Mouse (Mus musculus): Measurements from ENCODE around the gene Pld2.
"Not testable (repeated sequence)": the region's sequence is repeated elsewhere in the genome, so short reads cannot be mapped to it uniquely, and the experiment has no call there.

Pld2 gene

DNA sequence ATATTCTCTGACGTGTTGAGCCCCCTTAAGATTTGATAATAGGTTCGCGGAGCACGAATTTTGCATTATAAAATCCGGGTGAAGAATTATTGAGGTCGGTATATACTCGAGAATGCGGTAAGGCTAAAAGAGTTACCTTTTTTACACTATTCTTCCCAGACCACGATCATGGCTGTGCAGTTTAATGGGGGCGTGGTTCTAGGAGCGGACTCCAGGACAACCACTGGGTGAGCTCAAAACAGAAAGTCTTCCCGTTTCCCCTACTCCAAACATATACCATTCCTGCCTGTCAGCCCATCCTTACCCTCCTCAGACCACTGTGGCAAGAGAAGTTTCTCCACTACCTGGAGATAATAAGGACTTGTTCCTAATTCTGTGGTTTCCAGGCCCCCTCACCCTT is 14.1 kb upstream of the Pld2 start:
- no peak for DNase-seq (ENCODE audit: low spot score)

DNA sequence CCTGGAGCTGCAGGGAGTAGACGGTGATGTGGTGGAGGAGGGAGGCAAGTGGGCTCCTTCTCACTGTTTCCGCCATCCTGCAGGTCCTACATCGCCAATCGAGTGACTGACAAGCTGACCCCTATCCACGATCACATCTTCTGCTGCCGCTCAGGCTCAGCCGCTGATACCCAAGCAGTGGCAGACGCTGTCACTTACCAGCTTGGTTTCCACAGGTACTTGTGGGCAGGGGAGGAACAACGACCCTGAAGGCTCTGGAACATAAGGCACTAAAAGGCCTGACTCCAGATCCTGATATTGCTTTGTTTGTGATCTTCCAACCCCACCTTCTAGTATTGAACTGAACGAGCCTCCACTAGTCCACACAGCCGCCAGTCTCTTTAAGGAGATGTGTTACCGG is 13.7 kb upstream of the Pld2 start:
- DNase-seq (ENCODE audit: low spot score): no peak

DNA sequence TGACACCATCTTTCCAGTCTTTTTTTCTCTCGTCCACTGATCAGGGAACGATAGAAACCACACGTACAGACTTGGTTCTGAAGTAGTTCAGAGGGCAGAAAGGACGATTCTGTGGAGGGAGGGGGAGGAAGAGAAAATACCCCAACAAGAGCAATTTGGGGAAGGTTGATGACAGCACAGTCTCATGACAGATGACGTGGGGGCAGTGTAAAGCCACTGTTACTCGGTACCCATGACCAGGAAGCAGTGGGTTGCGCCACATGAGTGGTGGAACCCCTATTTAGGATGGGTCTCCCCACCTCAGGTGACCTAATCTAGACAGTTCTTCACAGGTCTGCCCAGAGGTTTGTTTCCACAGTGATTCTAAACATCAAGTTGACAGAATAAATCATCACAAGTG is 11.3 kb upstream of the Pld2 start:
- no peak for DNase-seq (ENCODE audit: low spot score)

DNA sequence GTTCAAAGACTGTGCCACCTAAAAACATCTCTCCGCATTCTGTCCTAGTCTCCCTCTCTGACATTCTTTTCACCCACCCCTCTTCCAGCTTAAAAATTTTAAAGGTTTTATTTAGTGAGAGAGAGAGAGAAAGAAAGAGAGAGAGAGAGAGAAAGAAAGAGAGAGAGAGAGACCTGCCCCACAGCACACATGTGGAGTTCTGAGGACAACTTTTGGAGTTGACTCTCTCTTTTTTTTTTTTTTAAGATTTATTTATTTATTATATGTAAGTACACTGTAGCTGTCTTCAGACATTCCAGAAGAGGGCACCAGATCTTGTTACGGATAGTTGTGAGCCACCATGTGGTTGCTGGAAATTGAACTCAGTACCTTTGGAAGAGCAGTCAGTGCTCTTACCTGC is 8.8 kb upstream of the Pld2 start:
- not testable (repeated sequence) for DNase-seq (ENCODE audit: low spot score)

DNA sequence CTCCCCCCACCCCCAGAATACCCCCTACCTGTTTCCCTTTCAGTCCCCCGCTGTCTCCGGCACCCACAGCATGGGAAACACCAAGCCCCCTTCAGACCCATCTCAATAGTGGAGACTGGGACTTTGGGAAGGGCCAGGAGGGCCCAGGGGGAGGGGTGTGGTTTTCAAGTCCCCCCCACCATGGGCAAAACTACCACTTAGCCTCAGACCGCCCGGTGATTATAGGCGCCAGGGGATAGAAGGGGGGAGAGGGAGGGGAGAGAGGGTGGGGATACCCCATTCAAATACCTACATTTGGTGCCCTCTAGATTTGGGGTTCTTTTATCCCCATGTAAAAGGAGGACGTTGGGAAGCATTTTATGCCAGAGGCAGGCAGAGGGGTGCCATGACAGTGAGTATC is 7.0 kb upstream of the Pld2 start, which contains the start of gene Gm40193:
Gm40193 (minus strand) TSS at position 101 of the 400 bp plus-strand sequence.
- no peak for DNase-seq (ENCODE audit: low spot score)

DNA sequence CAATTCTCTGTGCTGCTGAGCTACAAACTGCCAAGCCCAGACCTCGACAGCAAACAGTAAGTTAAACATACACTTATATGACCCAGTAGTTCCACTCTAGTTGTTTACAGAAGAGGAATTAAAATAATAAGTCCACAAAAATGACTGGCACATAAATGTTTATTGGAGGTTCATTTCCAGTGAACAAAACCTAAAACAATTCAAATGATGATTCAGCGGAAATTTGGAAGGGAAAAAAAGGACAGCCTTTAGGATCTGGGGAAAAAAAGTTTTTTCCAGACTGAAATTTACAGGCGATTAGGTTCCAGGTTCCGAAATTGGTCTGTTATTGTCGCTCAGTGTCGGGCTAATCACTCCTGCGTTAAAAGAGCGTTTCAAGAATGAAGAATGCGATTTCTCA is 441 bp upstream of the Pld2 start:
- DNase-seq (ENCODE audit: low spot score): no peak

DNA sequence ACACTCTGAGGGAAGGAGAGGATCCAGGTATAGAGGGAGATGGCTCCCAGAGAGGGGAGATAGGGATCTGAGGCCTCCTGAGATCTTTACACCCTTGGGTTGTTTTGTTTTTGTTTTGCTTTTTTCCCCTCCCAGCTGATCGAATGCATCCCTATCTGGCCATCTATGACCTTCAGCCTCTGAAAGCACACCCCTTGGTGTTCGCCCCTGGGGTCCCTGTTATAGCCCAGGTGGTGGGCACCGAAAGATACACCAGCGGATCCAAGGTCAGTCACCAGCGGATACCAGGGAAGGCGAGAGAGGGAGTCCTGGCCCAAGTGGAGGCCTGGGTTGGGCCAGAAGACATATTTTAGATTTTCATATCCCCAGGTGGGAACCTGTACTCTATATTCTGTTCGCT is 1.1 kb downstream of the Pld2 start:
- DNase-seq (ENCODE audit: low spot score): no peak

DNA sequence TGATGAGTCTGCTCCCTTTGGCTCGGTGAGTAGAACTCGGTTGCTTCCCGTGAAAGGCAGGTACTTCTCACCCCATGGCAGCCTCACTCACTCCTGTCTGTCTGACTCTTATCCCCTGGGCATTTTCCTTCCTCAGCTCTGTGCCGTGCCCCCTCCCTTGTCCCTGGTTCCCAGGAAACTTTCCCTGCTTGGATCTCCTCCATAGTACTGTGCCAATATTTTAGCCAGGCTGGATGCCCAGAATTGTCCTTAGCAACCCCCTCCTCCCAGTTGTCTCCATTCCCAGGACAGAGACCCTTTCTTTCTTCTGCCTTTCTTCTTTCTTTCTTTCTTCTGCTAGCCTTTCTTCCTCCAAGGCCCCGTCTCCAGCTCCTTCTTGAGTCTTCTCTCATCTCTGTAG is 1.6 kb downstream of the Pld2 start:
- no peak for DNase-seq (ENCODE audit: low spot score)

DNA sequence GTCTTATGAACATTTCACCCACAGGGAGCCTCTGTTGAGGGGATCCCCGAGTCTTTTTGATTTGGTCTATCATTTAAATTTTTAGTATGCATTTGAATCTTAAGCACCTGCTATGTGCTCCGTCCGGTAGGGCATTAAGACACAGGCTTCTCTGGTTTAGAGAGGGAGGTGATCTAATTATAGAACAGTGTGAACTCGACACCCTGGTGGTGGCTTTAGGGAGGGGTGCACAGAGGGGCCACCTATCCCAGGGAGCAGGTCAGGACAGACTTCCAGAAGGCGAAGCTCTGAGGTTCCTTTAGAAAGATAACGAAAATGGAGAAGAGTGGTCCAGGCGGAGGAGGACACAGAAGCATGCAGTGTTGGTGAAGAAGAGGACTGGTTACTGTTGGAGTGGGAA is 4.6 kb downstream of the Pld2 start:
- DNase-seq (ENCODE audit: low spot score): no peak

DNA sequence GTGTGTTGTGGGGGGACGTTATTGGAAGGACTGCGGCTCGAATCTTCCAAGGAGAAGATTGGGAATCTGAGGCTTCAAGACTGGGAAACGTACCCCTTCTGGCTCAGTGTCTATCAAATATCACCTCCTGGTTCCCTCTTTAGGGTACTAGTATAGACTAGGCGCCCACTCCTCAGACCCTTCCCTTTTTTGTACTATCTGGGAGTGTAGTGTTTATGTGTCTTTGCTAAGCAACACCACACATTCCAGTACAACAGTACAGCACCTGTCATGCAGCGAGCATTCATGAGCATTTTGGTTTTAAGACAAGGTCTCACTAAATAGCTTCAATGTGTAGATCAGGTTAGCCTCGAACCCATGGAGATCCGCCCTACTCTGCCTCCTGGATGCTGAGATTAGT is 11.7 kb downstream of the Pld2 start:
- no peak for DNase-seq (ENCODE audit: low spot score)

DNA sequence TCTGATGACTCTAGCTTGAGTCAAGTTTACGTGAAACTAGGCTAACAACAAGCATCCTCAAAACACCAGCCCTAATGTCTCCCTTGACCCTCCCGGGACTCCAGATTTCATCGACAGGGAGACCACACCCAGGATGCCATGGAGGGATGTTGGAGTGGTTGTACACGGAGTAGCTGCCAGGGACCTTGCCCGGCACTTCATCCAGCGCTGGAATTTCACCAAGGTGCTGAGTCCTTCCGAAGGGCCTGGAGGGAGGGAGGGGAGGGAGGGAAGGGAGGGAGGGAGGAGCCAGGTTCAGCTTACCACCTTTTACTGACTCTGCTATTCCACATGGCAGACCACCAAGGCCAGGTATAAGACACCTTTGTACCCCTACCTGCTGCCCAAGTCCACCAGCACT is 14.1 kb downstream of the Pld2 start:
- no peak for DNase-seq (ENCODE audit: low spot score)

DNA sequence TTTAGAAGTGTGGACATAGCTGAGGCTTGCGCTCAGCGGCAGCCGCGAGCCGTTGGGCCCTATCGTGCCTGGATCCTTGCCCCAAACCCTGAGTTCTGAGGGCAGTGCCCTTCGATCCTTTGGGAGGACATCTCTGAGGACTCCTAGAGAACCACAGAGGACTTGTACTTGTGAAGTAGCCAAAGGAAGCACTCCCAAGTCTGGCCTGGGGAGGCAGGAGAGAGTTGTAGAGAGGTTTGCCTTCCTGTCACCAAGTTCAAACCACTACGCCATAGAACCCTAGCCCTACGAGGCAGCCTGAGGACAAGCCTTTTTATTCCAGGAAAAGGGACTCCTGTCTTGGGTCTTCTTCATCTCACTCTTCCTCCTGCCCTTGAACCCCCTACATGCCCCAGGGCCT is 17.7 kb downstream of the Pld2 start:
- DNase-seq (ENCODE audit: low spot score): no peak

DNA sequence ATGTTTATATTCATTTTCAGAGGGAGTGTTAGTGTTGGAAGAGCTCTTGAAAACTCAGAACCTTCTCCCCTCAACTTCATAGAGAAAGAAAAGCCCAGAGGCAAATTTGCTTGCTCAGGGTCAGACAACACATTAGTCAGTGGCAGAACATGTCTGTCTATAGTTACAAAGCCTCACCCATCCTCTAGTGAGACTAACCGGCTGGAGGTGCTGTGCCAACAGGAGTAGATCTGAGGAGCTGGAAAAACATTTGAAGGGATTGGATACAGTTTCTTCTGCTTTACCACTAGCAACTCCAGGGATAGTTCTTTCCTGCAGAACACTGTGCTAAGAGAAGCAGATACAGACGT is 22.0 kb downstream of the Pld2 start:
- no peak for DNase-seq (ENCODE audit: low spot score)

DNA sequence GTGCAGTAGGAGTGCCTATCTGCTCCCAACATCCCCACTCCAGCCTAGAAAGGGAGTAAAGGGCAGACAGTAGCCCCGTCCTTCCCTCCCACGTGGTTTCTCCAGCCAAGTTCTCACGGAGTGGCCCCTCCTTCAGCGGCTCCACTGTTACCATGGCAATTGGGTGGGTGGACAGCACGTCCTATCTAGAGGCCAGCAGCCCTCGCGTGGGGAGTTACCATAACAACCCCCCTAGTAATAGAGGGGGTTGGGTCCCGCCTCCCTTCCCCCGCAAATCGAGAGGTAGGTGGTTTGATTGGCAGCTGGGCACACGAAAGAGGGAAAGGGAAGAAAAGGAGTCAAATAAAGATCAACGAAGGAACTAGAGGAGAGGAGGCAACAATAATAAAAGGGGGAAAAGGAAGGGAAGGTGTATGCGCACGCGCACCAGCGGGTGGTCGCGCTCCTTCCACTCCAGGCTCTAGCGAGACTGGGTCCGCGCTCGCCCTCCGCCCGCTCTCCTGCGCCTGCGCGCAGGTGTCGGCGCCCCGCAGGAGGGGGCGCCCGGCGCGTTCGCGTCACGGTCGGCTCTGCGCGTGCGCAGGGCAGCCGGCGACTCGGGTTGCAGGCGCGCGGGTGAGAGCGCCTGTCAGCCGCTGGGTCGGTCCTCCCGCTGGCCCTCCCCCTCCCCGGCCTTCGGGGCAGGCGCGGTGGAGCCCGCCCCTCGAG is 22.6 kb downstream of the Pld2 start, which contains the start of gene Mink1:
Mink1 (plus strand) TSS at position 595 of the 708 bp plus-strand sequence.
- peak; percentile 74 for DNase-seq (ENCODE audit: low spot score)

DNA sequence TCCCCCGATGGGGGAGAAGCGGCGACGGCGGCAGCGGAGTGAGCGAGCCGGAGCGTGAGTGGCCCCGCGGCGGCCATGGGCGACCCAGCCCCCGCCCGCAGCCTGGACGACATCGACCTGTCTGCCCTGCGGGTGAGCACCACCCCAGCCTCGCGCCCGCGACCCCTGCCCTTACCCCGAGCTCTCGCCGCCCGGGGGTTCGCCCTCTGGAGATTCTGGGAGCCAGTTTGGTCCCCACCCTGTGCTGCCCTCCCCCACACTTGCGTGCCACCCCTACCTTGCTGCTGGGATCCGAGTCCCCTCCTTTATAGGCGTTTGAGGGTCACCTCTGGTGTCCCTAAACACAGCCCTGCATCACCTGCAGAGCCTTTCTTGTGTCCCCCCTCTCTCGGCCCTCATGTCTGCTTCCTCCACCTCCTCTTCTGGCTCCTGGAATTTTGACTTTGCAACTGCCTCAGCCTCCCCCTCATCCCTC is 23.2 kb downstream of the Pld2 start:
- DNase-seq (ENCODE audit: low spot score): no peak

DNA sequence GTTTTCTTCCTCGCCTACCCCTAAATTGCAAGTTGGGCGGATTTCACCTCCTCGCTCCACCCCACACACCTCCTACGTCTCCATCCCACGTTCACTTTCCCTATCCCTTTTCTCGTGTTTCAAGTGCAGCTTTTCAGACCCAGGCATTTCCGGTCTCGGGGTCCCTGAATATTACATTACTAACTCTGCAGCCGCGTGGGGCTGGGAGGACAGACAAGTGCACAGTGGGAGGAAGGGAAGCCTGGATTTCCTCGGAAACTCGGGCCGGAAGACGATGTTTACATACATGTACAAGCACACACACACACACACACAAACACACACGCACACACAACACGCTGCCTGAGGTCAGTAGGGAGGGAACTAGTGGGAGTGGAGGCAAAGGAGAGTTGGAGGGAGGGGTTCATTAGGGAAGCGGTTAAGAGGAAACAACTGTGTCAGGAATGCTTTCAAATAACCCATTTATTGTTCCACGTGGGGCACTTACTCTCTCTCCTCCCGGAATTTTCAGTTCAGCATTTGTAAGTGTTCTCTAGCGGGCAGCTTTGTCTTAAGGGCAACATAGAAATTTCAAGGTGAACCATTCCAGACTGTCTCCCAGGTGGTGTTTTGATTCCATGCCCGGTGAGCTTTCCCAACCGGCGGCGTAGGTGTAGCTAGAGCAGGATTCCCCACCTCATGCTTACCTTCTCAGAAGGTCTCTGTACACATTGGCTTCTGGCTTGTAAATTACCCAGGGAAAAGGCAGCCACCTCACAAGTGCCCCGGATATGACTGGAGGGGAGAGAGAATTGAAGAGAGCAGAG is 23.8 kb downstream of the Pld2 start:
- DNase-seq (ENCODE audit: low spot score): peak; percentile 11

DNA sequence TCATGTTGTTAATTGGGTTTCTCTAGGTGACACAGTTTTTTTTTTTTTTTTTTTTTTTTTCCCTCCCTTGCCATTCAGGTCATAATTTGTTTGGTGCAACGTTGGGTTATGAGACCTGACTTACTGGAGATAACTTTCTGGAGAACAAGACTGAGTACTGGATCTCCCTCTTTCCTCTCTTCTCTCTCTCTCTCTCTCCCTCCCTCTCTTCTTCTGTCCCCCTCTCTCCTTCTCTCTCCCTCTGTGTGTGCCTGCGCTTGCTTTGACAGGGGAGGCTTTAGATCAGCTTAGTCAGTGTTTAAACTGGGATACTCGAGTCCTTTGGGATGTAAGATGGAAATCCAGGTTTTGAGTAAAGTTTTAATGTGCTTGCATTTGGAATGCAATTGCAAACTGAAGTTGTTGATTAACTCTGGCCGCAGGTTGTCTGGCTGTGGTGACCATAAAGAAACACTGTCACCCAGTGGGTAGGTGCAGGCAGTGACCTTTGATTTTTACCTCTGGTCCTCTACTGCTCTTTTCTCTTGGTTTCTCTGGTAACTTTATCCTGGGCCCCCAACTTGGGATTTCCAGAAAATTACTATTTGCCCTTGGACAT is 24.5 kb downstream of the Pld2 start:
- DNase-seq (ENCODE audit: low spot score): no peak

DNA sequence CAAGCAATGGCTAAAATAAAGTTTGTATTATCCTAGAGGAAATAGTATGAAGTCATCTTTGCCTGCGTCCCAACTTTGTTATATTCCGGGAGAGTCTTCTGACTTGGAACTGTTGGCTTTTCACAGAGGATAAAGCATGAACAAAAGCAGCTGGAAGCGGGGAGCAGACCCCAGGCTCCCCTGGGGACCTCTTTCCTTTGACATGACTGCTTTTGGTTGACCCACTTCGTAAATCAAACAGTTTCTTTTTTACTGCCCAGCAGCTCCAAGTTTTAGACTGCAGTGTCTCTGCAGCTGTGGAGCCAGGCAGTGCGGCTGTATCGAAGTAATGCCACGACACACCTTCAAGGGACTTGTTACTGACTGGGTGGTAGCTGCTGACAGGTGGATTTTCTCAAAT is 26.7 kb downstream of the Pld2 start:
- DNase-seq (ENCODE audit: low spot score): no peak

DNA sequence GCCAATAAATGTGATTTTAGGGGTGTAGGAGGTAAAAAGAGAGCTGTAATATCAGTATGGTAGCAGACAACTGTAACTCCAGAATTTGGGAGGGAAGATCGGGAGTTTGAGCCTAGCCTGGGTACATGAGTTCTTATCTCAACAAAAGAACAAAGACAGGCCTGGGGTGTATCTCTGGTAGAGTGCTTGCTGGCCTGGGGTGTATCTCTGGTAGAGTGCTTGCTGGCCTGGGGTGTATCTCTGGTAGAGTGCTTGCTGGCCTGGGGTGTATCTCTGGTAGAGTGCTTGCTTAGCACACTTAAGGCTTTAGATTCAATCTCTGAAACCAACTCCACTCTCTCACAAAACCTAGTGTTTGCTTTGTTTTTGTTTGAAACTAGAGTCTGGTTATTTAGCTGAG is 30.8 kb downstream of the Pld2 start:
- not testable (repeated sequence) for DNase-seq (ENCODE audit: low spot score)

DNA sequence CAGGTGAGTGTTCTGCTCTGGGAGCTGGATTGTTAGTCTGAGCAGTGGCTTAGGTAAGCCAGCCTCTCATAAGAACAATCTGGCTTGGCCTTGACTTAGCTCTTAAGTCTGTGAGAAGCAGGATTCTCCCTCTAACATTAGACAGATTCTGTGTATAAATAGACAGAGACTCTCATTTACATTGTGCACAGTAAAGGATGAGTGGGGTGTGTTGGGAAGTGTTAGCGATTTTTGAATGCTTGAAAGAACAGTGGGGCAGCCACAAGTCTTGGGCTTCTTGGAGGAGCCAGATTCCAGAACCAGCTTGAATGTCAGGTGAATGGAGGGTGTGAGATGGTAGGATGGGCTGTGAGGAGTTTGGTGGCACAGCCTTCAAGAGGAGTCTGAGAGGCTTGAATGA is 31.8 kb downstream of the Pld2 start:
- no peak for DNase-seq (ENCODE audit: low spot score)

DNA sequence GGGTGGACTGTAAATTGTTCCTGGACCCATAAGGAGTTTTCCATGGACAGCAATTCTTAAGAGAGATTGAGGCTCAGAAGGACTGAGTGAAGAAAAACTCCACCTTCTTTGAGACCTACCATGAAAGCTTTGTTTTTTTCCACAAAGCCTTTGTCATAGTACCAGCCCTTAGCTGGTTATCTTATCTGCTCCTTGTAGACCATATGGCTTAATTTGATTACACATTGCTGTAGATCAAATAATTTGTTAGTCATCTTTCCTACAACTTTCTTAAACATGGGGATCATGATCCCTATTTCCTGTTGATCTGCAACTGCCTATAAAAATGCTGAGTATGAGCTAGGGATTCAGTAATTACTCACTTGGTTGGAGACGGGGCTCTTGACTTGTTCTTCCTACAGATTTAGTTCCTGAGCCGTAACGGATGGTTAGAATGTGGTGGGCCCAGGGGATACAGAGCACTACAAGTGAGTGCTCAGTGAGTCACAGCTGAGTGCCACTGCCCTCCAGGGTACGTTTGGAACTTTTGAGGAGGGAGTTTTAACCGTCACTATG is 32.6 kb downstream of the Pld2 start:
- no peak for DNase-seq (ENCODE audit: low spot score)

DNA sequence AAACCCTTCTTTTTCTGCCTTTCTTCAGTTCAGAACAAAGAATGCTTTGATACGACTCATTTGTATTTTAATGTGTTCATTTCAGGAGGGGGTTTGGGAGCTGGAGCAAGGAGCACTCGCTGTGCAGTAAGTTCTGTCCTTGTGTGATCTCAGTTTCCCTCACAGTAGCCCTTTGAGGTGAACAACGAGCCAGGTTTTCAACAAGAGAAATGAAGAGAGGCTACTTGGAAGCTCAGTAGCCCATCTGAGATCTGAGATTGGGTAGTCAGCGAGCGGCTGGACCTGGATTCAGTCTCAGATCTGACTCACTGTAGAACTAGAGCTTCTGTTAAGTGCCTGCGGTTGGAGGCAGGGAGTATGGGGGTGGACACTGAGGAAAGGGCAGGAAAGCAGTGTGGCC is 34.0 kb downstream of the Pld2 start:
- no peak for DNase-seq (ENCODE audit: low spot score)

DNA sequence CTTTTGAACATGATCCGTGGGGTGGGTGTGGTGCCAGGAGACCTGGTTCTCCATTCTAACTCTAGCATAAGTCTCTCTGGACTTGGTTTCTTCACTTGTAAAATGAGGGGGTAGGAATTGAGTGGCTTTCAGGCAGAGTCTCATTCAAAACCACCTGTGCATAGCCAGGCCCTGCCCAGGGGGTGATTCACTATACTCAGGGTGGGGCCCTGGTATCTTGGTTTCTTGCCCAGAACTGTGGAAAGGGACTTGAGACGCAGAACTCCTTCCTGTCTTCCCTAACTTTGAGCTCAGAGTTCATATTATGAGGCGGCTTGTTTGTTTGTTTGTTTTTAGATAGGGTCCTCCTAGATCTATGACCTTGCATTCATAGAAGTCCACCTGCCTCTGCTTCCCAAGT is 37.3 kb downstream of the Pld2 start:
- no peak for DNase-seq (ENCODE audit: low spot score)

Measured in ovary, postnatal 10 days (tissue).